ENCODE assay signal across 8 mouse cellular contexts in the genomic region with DNA sequence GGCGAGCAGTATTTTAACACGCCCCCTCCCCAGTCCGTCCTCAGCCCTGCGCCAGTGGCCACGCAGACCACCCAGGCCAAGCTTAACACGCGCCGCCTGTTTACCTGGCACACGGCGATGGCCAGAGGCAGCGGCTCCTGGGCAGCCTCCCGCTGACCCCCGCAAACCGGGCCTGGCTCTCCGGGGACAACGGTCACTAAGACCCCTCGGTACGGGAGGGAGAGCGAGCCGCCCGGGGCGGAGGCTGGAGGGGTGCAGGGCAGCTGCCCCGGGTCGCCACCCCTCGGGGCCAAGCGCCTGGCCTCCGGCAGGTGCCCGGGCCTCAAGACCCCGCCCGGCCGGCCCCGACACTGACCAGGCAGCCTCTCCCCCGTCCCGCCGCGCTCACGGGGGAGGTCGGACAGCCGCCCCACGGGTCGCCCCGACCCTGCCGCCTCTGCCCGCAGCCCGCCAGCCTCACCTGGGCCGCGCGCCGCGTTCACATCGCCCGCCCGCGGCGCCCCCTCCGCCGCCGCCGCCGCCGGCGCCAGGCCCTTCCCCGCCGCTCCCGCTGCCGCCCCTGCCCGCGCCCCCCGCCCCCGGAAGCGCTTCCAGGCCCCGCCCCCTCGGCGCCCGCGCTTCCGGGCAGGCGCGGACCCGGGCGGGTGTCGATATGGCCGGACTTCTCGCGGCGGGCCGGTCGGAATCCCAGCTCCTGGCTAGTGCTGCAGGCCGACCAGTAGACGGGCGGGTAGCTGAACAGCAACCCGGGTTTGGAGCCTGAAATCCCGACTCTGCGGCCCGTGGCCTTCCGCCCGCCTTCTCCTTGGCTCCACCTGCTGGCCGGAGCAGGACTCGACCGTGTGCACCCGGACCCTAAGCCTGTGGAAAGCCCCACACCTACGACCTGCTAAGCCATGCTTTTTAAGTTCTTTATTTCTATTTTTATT. TPM values are rescaled to one million over a fixed set of nuclear protein-coding genes. Genes with fewer than 3 reads are reported as not detected.
DNase-seq lines count a peak whose midpoint lies in the region; ATAC-seq and TF ChIP-seq lines count a peak whose summit lies in the region.

Gene Zbtb34, minus strand, starts transcription at position 554 of the 929 bp plus-strand sequence.

- peak; percentile 81 for TF ChIP-seq POLR2A in myocyte (IDR thresholded peaks at IDR 0.05; ENCODE audit: insufficient read length, low read depth)

- peak; percentile 66 to 69 for DNase-seq in adrenal gland, adult 18-20 months (ENCODE audit: low spot score in 2 of 2)
- DNase-seq in embryo, embryonic 10.5 days (ENCODE audit: low spot score): peak; percentile 79
- DNase-seq in heart, adult 18-20 months: peak; percentile 68 to 83
- DNase-seq in kidney, adult 18-20 months: peak; percentile 75
- peak; percentile 82 for DNase-seq in liver, embryonic 11.5 days (ENCODE audit: low spot score)
- peak; percentile 87 for DNase-seq in testis, postnatal 10 days (ENCODE audit: low spot score)

- H3K27me3 ChIP-seq in C2C12 (ENCODE audit: control insufficient read depth, insufficient read depth, insufficient read length) (no peaks in the 10 kb centered on the region), myocyte (ENCODE audit: control insufficient read depth, insufficient read depth, insufficient read length) (no peaks in the 10 kb centered on the region)
- H3K27me3 ChIP-seq in liver, embryonic 11.5 days (replicated peaks; ENCODE audit: control insufficient read depth, insufficient read depth, low read length): no peaks in the 10 kb centered on the region

- H3K36me3 ChIP-seq in C2C12 (ENCODE audit: control insufficient read depth, insufficient read depth) (peaks cover 12% of the 10 kb centered on the region), myocyte (ENCODE audit: control insufficient read depth, insufficient read depth) (no peaks in the 10 kb centered on the region)
- peaks cover 4% of the 10 kb centered on the region; the same call in 1 of the 2 replicates for H3K36me3 ChIP-seq in liver, embryonic 11.5 days (ENCODE audit: control insufficient read depth, insufficient read depth, low read length)

- under 1% methylated on average over 87 of the region's 102 CpGs for WGBS in liver, embryonic 11.5 days

- H3ac ChIP-seq in C2C12 (ENCODE audit: control insufficient read depth, insufficient read length, low read depth) (peak within 1 kb of the TSS; percentile 94), myocyte (ENCODE audit: control insufficient read depth, insufficient read length) (peak within 1 kb of the TSS; percentile 94)

- H3K79me2 ChIP-seq in C2C12 (ENCODE audit: control insufficient read depth, insufficient read depth): peaks cover 23% of the 10 kb centered on the region
- H3K79me2 ChIP-seq in myocyte (ENCODE audit: control insufficient read depth, insufficient read depth): peaks cover 19% of the 10 kb centered on the region

- H3K4me3 ChIP-seq in C2C12 (ENCODE audit: insufficient read depth, poor library complexity, severe bottlenecking): peak within 1 kb of the TSS; percentile 89
- peak within 1 kb of the TSS; percentile 100 for H3K4me3 ChIP-seq in liver, embryonic 11.5 days (ENCODE audit: low read depth, low read length)
- H3K4me3 ChIP-seq in myocyte: peak within 1 kb of the TSS; percentile 50

- H3K79me3 ChIP-seq in C2C12 (ENCODE audit: low read depth): peaks cover 5% of the 10 kb centered on the region

- peak within 1 kb of the TSS; percentile 95 for H3K9ac ChIP-seq in liver, embryonic 11.5 days (ENCODE audit: low read depth, low read length)

- peak within 1 kb of the TSS; percentile 80 for H3K27ac ChIP-seq in liver, embryonic 11.5 days (ENCODE audit: low read depth, low read length)

- no peaks in the 10 kb centered on the region for H3K9me3 ChIP-seq in liver, embryonic 11.5 days (ENCODE audit: control insufficient read depth, low read length)

- peak; percentile 85 for TF ChIP-seq CTCF in C2C12 (IDR thresholded peaks at IDR 0.05; ENCODE audit: control insufficient read depth, insufficient read depth, insufficient read length)

- ATAC-seq in liver, embryonic 11.5 days (replicated peaks; ENCODE audit: low FRiP score): peak; percentile 74

- peak within 1 kb of the TSS; percentile 90 for H3K4me2 ChIP-seq in liver, embryonic 11.5 days
- peak within 1 kb of the TSS; percentile 96 for H3K4me2 ChIP-seq in myocyte (ENCODE audit: low read depth)

- peaks cover 17% of the 10 kb centered on the region for H3K4me1 ChIP-seq in liver, embryonic 11.5 days (replicated peaks; ENCODE audit: control insufficient read depth, insufficient read depth, low read length)

TF ChIP-seq in C2C12, 6 proteins besides CTCF, POLR2A, EP300 and RAD21:
- TF ChIP-seq CEBPB (IDR thresholded peaks at IDR 0.05; ENCODE audit: low read depth): no peak
- no peak for TF ChIP-seq MAX (IDR thresholded peaks at IDR 0.05)
- no peak for TF ChIP-seq MYOG (IDR thresholded peaks at IDR 0.05; ENCODE audit: control insufficient read depth, extremely low read depth, insufficient read length)
- TF ChIP-seq MYOD1 (IDR thresholded peaks at IDR 0.05; ENCODE audit: control insufficient read depth, insufficient read length, low read depth): no peak
- no peak for TF ChIP-seq USF1 (IDR thresholded peaks at IDR 0.05; ENCODE audit: low read depth)

TF ChIP-seq in myocyte, 11 proteins besides CTCF, POLR2A, EP300 and RAD21:
- TF ChIP-seq MYOG (IDR thresholded peaks at IDR 0.05; ENCODE audit: control insufficient read depth in 1 of 3, insufficient read depth in 1 of 3, insufficient read length in 2 of 3, low read depth in 2 of 3) (peak in 1 of 3 experiments; percentile 1), POLR2AphosphoS2 (IDR thresholded peaks at IDR 0.05; ENCODE audit: insufficient read length, low read depth) (peak; percentile 74), E2F4 (IDR thresholded peaks at IDR 0.05; ENCODE audit: insufficient read depth) (no peak)

RNA-seq across cellular contexts. Expression of gene Zbtb34, which starts in this region (rescaled TPM):
- polyA plus RNA-seq in C2C12 (2012; fragmentation: generic; extraction: Trizol) (1.6 TPM), myocyte (2012; fragmentation: generic; extraction: Trizol) (3.1 TPM)
- total RNA-seq in adrenal gland, adult 18-20 months (2021): 1 to 10 TPM; 5.6 to 8.2 TPM
- 1 to 10 TPM; 4.7 to 8.0 TPM for total RNA-seq in heart, adult 18-20 months (2021)
- polyA plus RNA-seq in liver, embryonic 11.5 days (2014; fragmentation: Nextera tagmentation; extraction: Ambion mirVana): 6.1 and 7.6 TPM in 2 replicates

Comparison
In these comparisons a context has a peak if more than half of its experiments do, and no peak if none do; other contexts are left out.
1. Peak in every context shown above with its lines: DNase-seq, ATAC-seq, H3K4me3 ChIP-seq and H3K27ac ChIP-seq.
2. H3K4me3 ChIP-seq: peak in every context shown above with its lines; median percentile 100 in liver, embryonic 11.5 days; 89 in C2C12; 50 in myocyte.